Mouse (Mus musculus) CD4-positive naive resting alpha-beta T cell, adult 57 days (primary cell): ENCODE measurements around the gene Ralgapa1. TPM values are rescaled to one million over a fixed set of nuclear protein-coding genes. Genes with fewer than 3 reads are reported as not detected.

ENCODE experiments used
- total RNA-seq: library from RNA; stranded (reverse); gene quantifications from one replicate; pipeline ENCODE4 v1.2.4, GENCODE M21; 2023

The Ralgapa1 gene
- 65.0 TPM for total RNA-seq

GRCm38 (mm10) chr12:55820661-55821314 lies at the start of gene Ralgapa1:
Ralgapa1 (minus strand) TSS chr12:55821167.

GRCm38 (mm10) chr12:55836199-55836951 lies 15.4 kb upstream of the Ralgapa1 start, which contains the start of gene Brms1l:
Brms1l (plus strand) TSS chr12:55836324.

GRCm38 (mm10) chr12:55598887-55599561 lies 221.9 kb downstream of the Ralgapa1 start, which contains the start of gene Insm2:
Insm2 (plus strand) TSS chr12:55599427.

GRCm38 (mm10) chr12:55565206-55565605 lies 255.8 kb downstream of the Ralgapa1 start, which contains the start of gene Aldoart2:
Aldoart2 (plus strand) TSS chr12:55565239.

Other genes starting within 250 kb of the Ralgapa1 start
- gene Insm2, start 221.7 kb downstream of the Ralgapa1 start, total RNA-seq = not detected
- 32.3 TPM for gene Brms1l, start 15.2 kb upstream of the Ralgapa1 start, total RNA-seq